Mouse (Mus musculus) frontal cortex, postnatal 25 days (tissue): ENCODE measurements around the gene 4931417E11Rik.

Experiments
- DNase-seq, 2 experiments: peaks; one replicate each; pipeline ENCODE4 v3.0.0; 2022; ENCODE audit warnings: low spot score in 2 of 2

The 4931417E11Rik gene

DNA sequence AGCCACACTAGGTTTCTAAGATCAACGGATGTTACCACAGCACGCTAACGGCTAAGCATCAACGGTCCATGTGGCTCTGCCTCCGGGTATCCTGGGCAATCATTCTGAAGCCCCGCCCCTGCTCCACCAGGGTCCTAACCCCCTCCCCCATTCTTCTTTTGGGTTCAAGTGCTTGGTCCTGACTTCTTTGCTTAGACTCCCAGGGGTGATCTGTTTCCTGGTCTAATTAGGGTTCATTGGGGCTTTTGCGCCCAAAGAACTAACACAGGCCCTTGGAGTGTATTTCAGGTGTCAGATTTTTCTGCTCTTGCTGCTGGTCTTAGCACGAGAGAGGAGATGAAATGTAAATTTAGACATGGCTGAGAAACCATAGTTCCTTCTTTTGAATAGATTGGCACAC is at the start of gene 4931417E11Rik:
Gene 4931417E11Rik (minus strand): TSS at position 101 of the 400 bp plus-strand sequence.
- no peak for DNase-seq

DNA sequence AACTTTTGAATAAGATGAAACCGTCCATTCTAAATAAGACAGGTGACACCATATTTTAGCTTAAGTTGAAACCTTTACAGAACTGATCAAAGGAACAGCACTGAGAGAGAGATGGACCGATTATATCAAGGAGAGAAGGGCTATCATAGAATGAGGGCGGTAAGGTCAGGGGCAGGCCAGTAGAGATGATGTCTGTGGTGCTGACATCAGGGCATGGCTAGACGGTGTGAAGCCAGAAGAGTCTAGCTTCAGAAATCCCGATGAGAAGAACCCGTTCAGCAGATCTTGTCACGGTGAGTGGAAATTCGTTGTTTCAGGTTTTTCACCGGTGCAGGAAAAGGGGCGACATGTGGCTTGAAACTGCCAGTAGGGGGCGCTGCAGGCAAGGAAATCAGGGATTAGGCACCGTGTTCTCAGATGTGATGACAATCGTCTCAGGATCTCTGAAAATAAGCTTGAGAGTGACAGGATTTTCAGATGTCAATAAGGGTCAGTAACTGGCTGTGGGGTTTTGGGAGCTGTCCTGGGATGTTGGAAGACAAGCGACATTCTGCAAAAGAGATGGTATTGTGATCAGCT is 48.4 kb upstream of the 4931417E11Rik start:
- DNase-seq, result peak; percentile 70 to 76

DNA sequence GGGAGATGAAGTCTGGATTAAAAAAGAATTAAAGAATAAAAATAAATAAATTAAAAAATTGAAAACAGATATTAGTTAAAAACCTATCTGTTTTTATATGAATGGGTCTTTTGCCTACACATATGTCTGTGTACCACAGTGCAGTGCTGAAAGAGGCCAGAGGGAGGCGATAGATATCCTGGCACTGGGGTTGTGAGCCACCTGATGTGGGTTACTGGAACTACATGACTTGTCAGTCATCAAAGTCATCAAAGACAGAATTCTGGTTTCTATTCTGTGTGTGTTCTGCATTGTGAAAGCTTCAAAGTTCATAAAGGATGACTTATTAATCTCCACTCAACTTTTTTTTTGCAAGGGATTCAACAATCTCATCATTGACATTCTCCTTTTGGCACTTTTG is 43.4 kb upstream of the 4931417E11Rik start:
- DNase-seq, result no peak

DNA sequence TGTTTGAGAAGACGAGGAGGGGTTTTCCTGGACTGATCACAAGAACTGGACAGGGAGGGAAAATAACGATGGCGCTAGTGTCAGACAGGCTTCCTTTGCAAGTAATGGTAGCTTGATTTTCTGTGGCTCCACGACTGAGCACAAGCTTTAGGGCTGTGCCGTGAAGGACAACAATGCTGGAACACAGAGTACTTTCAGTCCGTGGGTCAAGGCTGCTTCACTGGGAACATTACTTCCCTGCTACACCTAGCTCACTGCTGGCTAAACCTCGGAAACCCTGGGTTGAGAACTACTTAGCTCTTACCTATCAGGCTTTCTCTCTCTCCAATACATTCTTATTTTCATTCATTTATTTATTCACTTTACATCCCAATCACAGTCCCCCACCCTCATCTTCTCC is 30.2 kb upstream of the 4931417E11Rik start:
- DNase-seq, result no peak

DNA sequence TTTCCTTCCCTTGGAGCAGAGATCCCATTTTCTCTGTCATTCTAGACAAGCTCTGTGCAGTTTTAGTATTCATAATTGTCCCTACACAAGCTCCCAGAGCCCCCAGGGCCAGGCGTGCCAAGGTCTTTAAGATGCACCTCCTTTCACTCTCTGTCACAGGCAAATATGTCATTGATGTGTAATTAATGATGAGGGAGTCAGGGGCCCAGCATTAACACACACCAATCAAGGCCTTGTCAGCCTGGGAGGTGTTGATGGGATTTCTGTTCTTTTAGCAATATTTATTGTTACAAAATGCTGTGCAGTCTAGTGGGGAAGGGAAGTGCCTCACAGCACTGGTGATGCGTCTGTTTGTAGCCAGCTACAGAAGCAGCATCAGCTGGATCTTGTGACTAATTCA is 27.9 kb upstream of the 4931417E11Rik start:
- no peak for DNase-seq

DNA sequence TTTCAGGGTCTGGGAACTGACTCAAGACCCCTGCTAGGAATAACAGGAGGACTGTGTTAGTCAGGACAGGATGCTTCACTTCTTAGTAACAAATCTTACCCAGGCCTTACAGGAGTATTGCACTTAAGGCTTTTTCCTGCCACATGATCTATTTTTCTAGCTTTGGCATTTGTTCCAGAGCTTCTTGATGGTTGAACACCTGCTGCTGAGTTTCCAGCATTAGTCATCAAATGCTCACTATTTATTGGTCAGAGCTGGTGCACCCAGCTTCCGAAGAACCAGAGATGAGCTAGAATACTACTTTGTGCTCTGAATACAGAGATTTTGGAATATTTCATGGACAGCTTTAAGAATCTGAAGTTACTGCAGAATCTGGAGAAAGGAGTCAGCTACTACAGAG is 21.1 kb upstream of the 4931417E11Rik start:
- no peak for DNase-seq

DNA sequence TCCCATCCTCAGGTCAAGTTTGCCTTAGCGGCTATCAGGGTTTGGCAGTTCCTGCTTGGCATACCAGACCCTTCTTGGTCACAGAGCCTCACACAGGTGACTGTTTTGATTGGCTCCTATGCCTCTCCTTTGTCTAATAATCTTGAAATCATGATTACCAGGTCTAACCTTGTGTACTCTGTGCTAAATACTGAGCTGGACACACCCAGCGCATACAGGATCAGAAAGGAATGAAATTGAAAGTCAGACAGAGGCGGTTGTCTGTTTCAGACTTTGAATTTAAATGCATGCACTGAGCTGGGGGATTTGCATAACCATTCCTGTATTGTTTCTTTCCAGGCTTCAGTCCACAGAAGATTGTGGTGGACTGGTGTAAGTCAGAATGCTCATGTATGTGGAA is 16.1 kb upstream of the 4931417E11Rik start:
- DNase-seq, result no peak

DNA sequence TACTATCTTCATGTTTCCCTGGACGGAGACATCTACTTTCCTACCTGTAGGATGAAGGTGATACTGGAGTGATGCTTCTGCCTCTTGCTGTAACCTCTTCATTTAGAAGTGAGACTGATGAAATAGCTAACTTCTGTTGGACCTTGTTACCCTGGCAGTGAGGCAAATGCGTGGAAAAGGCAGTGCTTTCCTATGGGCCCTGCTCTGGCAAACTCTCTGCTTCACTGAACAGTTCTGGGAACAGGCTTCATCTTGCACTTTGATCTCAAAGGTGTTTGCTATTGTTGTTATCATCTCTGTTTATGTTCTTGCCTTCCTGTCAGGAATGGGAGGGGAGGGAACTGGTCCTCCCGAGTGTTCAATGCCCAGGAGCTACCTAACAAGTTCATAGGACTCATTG is 3.4 kb downstream of the 4931417E11Rik start:
- no peak for DNase-seq

DNA sequence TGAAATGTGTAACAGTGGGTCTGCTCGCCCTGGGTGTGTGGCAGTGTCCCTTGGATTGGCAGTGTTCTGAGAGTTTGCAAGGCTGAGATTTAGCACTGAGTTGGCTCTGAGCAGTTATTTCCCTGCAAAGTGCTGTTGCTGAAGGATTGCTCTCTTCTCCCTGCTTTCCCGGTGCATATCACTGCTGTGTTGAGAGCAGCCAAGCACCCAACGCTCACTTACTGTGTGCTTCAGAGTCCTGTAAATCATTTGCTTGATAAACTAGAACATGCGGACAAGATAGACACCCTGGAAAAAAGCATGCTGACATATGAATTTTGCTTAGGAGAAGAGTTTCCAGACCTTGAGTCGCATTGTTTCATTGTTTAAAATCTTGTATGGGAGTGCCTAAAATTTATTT is 6.9 kb downstream of the 4931417E11Rik start:
- DNase-seq, result no peak

DNA sequence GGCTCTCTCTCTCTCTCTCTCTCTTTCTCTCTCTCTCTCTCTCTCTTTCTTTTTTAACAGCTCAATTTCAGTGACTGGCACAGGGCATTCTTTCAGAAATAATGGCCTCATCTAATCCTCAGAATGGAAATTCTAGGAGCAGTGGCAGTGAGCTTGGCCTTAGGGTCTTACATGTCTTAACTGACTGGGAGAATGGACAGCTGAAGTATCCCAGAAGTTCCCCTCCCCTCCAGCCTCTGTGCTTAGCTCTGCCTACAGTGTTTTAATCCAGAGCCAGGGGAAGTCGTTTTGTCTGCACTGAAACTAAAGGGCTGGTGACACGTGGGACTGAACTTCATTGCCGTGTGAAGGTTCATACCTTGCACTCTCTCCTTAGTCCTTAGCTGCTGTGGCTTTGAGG is 35.6 kb downstream of the 4931417E11Rik start:
- no peak for DNase-seq

DNA sequence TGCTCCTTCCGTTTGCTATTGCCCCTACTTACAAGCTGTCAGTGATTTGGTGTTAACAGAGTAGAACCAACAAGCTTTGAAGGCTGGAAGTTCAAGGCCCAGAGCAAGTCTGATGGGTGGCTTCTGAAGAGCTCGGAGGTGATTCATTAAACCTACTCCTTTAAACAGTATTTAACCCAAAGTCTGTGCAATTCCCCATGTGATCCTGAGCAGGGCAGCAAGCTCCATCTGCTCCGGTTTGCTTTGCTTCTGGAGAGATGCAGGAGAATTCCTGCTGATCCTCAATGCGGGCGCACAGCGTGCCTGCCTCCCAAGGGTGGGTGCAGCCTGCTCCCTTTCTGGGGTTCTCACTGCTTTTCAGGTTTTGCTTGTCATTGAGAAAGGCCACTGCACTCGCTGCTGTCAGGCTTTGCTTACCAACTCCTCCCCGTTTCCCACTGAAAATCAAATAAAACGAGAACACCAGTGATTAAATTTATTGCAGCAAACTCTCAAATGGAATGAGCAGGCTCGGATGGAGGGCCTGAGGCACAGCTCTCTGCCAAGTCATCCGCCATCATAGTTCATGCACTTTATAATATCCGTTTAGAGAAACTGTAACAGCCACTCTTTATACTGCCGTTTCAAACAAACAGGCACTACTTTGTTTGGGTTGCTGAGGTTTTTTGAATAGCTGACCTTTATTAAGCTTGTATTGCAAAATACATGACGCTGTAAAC is 40.7 kb downstream of the 4931417E11Rik start:
- DNase-seq, result no peak

DNA sequence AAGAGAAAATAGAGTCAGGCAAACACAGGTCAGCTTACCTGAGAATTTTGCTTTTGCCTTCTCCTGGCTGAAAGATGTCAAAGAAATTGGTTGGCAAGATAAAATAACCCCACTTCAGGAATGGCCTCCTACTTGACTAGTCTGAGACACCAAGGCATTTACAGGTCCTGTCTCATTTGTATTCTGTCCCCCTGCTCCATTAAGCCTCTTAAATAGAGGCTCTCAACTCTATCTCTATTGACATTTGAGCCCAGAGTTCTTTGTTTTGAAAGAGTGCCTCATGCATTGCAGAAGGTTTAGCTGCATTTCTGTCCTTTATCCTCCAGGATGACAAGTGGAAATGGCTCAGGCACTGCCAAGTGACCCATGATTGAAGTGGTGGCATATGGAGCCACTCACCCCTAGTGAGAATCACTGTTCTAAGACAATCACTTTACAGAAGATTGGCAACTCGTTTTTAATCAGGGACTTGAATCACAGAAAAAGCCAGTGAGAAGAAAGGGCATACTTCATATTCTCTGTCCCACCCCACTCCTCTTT is 42.1 kb downstream of the 4931417E11Rik start:
- no peak for DNase-seq
